Mouse (Mus musculus) cortical plate, adult 2 months (tissue): Measurements from ENCODE around the gene Gm15517. TPM values are rescaled to one million over a fixed set of nuclear protein-coding genes. Genes with fewer than 3 reads are reported as not detected.
"Not testable (repeated sequence)": the region's sequence is repeated elsewhere in the genome, so short reads cannot be mapped to it uniquely, and the experiment has no call there.

Experiments
- H3K27ac ChIP-seq: fragments of 200-500 bp; 2 replicates; pipeline ENCODE4 v1.5.1; 2012; ENCODE audit warnings: low read length, control low read depth, inconsistent platforms; ENCODE audit not compliant: insufficient read depth
- H3K4me1 ChIP-seq: fragments of 200-500 bp; 2 replicates; pipeline ENCODE4 v1.6.1; 2011; ENCODE audit warnings: low read length; ENCODE audit not compliant: control insufficient read depth, insufficient read depth
- H3K4me3 ChIP-seq: fragments of 200-500 bp; 2 replicates; pipeline ENCODE4 v1.5.1; 2011; ENCODE audit warnings: mild to moderate bottlenecking, low read length, control low read depth; ENCODE audit not compliant: insufficient read depth
- CTCF ChIP-seq: fragments of 200-500 bp; IDR thresholded peaks from 2 replicates; pipeline ENCODE4 v1.5.1; 2011; ENCODE audit warnings: mild to moderate bottlenecking, control low read depth, low read length; ENCODE audit not compliant: insufficient read depth; ENCODE audit errors: extremely low read depth
- POLR2A ChIP-seq: fragments of 200-500 bp; IDR thresholded peaks from 2 replicates; pipeline ENCODE4 v1.6.1; 2011; ENCODE audit warnings: mild to moderate bottlenecking, low read length, control low read depth; ENCODE audit not compliant: insufficient read depth; ENCODE audit errors: extremely low read depth
- polyA plus RNA-seq: library from polyadenylated mRNA; depleted of rRNA; stranded (reverse); fragments of >200 nt; gene quantifications from 2 replicates; pipeline ENCODE4 v1.2.3, GENCODE M21; 2012

The Gm15517 gene
- polyA plus RNA-seq, 1 experiment: not detected

DNA sequence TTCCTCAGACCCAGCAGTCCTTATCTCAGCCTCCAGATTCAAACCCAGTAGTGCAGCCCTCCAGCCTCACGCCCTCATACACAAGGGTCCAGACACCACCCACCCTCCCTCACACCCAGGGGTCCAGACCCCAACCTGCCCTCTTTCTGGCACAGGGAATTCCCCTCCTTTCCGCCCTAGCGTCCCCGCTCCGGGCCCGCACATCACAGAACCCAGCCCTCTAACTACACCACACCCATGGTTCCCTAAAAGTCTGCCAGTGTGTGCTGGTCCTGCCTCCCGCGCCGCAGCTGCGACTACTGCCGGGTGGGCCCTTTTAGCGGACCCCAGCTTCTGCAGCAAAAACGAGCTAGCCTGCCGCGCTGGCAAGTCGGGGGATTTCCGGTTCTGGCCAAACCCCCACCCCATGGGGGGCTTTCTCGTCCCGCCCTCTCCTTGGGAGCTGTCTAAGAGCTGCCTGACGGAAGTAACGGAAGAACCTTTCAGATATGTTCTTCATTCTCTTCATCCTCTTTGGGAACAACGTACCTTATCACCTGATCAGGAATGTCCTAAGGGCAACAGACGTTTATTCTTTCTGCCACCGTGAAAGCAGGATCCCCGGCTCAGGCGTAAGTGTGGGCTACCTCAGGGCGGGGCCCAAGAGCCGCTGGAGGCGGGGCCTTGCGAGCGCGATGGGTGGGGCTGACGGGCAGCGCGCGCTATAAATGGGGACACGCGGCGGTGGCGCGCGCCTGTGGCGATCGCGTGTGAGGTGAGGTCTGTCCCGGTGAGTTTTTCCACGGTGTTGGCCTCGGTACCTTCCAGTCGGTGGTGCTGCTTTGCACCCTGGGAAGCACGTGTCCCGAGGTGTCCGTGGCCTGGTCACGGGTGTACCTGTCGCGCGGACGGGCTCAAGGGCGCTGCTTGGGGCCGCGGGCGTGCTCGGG, 14.9 kb upstream of the Gm15517 start, which contains the start of the genes 1700028J19Rik and 2410002F23Rik:
Gene 1700028J19Rik, minus strand, starts transcription at position 641 of the 929 bp plus-strand sequence.
Gene 2410002F23Rik, plus strand, starts transcription at position 668 of the 929 bp plus-strand sequence.
- peak within 1 kb of the TSS; percentile 82 for H3K27ac ChIP-seq
- H3K4me3 ChIP-seq: peak within 1 kb of the TSS; percentile 85
- H3K4me1 ChIP-seq: peaks cover 3% of the 10 kb centered on the region; the same call in 1 of the 2 replicates
- no peak for TF ChIP-seq CTCF
- peak; percentile 95 for TF ChIP-seq POLR2A

DNA sequence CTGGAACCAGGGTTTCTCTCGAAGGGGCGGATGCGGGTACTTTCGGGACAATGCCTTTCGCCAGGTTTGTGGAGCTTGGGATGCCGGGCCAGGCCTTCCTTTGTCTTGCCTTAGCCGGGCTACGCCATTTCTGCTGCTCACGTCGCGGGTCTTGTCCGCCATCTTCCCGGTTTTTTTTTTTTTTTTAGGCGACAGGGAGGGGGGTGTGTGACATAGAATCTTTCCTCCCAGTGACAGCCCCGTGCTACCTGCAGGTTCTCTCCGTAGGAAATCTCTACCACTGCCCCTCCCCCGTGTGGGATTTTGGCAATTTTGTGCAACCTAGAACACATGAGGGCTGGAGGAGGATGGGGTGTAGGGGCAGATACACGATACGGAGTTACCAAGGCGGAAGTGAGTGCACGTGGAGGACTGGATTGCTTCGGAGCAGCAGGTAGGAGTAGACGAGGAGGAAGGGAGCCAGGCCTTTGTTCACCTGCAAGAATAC, 14.2 kb upstream of the Gm15517 start:
- Histone ChIP-seq H3K27ac (peak overlapping the region; percentile 82), H3K4me3 (peak overlapping the region; percentile 85), H3K4me1 (peaks cover 3% of the 10 kb centered on the region; the same call in 1 of the 2 replicates)
- TF ChIP-seq POLR2A (no peak), CTCF (no peak)

DNA sequence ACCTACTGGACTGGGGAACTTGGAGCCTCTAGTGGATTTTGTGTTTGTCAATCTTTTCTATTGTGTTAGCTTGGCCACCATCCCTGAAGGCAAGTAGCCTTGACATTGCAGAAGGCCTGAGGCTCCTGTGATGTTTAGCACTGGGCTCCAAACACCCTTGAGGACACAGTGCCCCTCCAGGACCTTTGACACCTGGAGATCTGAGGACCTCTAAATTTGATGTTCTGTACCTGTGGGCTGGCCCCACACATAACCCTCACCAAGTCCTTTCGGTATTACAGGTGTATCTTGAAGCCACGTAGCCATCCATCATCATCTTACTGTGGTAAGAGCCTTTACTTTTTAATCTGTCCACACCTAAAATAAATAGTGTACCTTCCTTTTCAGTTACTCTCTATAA, 13.3 kb upstream of the Gm15517 start:
- TF ChIP-seq CTCF (no peak), POLR2A (no peak)
- Histone ChIP-seq H3K4me1 (peaks cover 3% of the 10 kb centered on the region; the same call in 1 of the 2 replicates), H3K27ac (no peak overlapping the region), H3K4me3 (no peak overlapping the region)

DNA sequence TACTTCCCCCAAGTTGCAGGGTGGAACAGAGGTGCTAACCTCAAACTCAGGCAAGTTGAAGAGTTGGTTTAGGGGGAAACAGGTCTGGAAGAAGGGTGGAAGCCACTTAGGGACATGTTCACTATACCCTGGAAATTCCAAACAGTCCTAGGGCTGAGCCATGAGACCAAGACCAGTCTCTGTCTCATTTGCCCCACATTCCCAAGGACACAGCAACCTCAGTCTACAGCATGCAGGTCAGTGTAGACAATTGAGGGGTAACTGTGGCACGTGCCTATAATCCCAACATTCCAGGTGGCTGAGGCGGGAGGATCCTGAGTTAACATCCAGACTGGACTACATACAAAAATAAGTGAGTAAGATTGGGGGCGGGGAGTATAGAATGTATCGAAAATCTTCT, 12.0 kb upstream of the Gm15517 start:
- Histone ChIP-seq H3K4me3 (no peak overlapping the region), H3K27ac (no peak overlapping the region), H3K4me1 (peaks cover 3% of the 10 kb centered on the region; the same call in 1 of the 2 replicates)
- no peak for TF ChIP-seq POLR2A
- TF ChIP-seq CTCF: no peak

DNA sequence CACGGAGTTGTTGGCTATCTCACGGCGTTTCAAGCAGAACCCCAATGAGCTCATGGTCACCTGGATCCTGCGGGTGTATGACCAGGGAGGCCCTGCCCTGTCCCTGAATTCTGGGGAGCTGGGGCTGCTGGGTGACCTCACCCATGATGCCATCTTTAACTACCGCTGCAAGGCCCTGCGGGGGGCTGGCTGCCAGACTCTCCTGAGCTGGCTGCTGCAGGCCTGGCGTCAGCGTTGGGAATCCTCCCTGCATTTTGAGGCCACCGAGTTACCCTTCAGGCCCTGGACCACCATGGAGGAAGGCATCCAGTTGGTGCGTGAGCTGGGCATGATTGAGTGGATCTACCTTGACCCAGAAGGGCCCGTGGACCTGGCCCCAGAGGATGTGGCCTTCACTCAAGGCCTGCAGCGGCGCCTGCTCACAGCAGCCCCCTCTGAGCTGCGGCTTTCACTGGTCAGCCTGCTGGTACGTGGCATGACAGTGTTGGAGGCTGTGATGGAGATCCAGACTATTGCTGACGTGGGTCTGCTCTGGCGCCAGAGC, 10.4 kb upstream of the Gm15517 start:
- not testable (repeated sequence) for H3K4me3 ChIP-seq, H3K4me1 ChIP-seq, H3K27ac ChIP-seq

DNA sequence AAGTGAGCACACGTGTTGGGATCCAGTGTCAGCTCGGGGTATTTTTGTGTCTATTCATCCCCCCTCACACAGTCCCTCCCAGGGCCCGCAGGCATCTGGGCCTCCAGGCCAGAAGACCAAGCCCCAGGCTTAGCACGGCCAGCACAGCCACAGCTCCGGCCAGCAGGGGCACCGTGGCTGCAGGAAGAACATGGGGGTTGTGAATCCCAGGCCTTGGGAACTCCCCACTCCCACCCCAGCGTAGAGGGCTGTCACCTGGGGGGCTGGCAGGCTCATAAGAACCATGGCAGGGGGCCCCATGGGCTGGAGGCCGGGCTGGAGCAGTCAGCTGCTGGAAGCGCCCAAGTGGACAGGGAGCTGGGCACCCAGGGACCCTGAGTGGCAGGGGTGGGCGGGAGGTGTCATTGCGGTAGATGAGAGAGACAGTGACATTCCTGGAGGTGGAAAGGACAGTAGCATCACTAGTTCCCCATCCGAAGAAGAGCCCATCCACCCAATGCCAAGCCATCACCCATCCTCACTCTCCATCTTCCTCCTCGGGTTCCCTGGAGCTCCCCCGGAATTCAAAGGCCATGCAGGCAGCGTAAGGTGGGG, 8.1 kb upstream of the Gm15517 start:
- Histone ChIP-seq H3K4me1 (no peaks in the 10 kb centered on the region), H3K27ac (no peak overlapping the region), H3K4me3 (no peak overlapping the region)
- TF ChIP-seq POLR2A (no peak), CTCF (no peak)

DNA sequence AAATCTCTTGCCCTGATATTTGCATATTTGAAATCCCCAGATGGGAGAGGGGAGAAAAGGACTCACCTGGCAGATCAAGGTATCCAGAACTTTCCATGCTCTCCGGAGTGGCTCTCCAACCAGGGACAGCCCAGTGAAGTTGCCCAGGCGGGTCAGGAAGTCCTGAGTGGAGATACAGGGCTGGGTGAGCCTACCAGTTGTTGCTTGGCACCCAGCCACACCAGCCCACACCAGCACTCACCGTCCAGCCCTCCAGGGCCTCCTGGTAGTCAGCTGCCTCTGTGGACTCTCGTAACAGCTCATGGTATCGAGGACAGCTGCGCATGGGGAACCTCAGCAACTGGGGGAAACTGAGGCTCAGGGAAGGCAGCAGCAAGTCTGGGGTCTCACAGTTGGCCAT, 6.3 kb upstream of the Gm15517 start:
- Histone ChIP-seq H3K4me1 (no peaks in the 10 kb centered on the region), H3K4me3 (no peak overlapping the region), H3K27ac (no peak overlapping the region)
- TF ChIP-seq CTCF (no peak), POLR2A (no peak)

DNA sequence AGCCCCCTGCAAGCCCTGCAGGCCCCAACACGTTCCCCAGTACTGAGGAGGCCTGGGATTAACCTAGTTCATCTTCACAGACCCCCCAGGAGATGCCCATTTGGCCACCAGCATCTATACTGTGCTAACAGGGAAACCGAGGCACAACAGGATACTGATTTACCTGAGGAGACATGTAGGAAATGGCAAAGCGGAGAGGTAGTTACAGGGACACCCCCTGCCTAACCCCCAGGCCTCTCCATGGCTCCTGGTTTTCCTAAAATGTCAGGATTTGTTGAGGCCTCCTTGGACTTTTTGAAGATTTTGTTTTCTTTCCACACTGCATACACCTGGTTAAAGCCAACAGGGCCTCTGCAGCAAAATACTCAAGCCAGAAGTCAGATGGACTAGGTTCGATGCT, 4.0 kb upstream of the Gm15517 start, which contains the start of gene Acp4:
Gene Acp4, minus strand, starts transcription at position 101 of the 400 bp plus-strand sequence.
- H3K4me3 ChIP-seq: no peak within 1 kb of the TSS
- TF ChIP-seq POLR2A: no peak
- no peak for TF ChIP-seq CTCF
- no peaks in the 10 kb centered on the region for H3K4me1 ChIP-seq
- H3K27ac ChIP-seq: no peak within 1 kb of the TSS

DNA sequence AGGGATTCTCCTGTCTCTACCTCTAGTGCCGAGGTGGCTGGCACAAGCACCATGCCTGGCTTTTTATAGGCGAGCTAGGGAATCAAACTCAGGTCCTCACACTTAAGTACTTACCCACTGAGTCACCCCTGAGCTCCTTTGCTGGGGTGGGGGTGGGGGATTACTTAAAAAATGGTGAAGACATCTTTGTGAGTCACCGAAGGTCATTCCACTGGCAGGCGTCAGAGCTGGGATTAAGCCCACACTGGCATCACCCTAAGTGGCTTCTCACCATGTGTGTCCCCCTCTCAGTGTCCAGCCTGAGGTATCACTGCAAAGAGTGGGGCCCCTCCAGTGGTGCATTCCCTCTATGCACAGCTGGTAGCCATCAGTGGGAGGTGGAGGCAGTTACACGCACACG, 837 bp upstream of the Gm15517 start:
- Histone ChIP-seq H3K27ac (no peak overlapping the region), H3K4me3 (no peak overlapping the region), H3K4me1 (no peaks in the 10 kb centered on the region)
- no peak for TF ChIP-seq CTCF
- TF ChIP-seq POLR2A: no peak
